Mouse (Mus musculus): Measurements from ENCODE around the gene Map3k14.

Gene Map3k14

DNA sequence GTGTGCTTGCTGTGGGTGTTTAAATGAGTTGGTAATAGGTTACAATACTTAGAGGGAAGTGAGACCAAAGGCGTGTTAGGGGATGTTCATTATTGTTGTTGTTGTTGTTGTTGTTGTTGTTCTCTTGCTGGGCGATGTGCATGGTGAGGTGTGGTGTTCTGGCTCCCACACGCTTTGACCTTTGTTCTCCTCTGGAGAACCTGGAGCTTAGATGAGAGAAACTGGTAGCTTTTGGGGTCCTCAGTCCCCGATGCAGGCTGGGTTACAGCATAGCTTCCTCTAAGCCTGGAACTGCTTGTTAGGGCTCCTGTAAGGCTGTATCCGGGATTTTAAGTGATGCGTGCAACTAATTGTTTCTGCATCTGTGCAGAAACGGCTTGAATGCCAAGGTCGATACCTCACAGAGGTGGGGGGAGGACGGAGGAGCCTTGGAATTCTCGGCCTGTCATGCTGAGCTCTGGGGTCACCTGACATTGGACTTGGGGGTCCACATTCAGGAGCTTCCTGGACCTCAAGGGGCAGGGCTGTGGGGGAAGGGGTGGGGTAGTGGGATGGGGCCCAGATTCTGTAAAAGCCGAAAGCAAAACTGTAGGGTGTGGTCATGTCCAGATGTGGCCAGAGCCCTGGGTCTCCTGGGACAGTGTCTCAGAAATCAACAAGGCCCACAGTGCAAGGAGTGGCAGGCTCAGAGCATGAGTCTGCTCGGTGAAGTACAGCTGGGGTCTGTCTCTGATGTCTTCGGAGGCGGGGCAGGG lies 91.4 kb downstream of the Map3k14 start:
- DNase-seq (ENCODE audit: low read depth, low spot score), result no peak

- no peak for DNase-seq (ENCODE audit: low read depth, low spot score)
Observed at GRCm38 (mm10) chr11:103174891-103175391, 92.3 kb downstream of the Map3k14 start.

- no peak for DNase-seq (ENCODE audit: low read depth, low spot score)
Observed at GRCm38 (mm10) chr11:103174411-103174832, 92.8 kb downstream of the Map3k14 start.

DNA sequence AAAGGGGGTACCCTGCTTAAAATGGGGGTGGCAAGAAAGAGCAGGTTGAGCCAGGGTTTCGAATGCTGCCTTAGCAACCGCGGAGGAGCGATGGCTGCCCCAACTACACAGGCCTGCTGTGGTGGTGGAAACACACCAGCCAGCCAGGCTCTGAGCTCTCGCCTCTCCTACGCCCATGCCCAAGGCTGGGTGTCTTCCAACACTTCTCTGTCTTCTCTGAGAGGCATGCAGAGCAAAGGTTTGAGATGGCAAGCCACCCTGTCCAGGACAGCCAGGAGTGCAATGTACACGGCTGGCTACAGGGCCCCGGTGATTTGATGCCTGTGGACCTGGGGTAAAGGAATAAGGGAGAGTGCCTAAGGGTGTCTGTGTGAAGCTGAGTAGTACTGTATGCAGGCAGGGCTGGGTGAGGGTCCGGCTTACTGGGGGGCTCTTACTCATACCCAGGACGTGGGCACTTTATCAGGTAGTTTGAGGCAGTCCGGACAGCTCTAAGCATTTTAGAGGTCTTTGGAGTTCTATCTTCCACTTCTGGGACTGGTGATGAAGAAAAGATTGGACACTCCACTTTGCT lies 93.4 kb downstream of the Map3k14 start:
- DNase-seq (ENCODE audit: low read depth, low spot score), result no peak

DNA sequence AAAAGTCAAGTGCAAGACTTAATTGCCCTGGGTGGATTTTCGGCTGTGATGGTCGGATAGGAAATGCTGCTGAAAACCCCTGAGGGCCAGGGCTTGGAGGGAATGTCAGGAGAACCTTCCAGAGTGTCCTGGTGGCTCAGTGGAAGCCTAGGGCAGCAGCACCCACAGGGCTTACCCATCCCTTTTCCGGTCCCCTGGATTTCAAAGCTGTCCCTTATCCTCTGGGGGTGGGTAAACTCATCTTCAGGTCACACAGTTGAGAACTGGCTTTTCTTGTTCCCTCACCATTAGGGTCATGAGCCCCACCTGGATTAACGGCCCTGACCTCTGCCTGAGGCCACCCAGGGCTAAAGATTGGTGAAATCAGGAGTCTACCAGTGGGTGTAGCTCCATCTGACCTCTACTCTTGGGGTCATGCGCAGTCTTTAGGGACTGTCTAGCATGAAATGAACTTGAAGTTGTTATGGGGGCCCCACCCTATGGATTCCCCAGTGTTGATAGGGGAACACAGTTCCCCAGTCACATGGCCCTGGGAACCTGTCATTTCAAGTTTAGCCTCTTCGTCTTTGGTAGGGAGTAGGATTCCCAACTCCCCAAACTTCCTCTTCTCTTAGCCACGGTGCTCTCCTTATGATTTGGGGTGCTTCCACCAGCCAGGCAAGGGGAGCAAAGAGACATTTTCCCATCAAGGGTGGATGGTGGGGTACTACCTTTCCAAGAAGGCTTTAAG lies 94.1 kb downstream of the Map3k14 start:
- DNase-seq (ENCODE audit: low read depth, low spot score), result no peak

- DNase-seq (ENCODE audit: low read depth, low spot score), result no peak
Observed at GRCm38 (mm10) chr11:103172392-103173040, 94.8 kb downstream of the Map3k14 start.

- no peak for DNase-seq (ENCODE audit: low read depth, low spot score)
Observed at GRCm38 (mm10) chr11:103171703-103172391, 95.4 kb downstream of the Map3k14 start.

GRCm38 (mm10) chr11:103171286-103171620 lies 96.0 kb downstream of the Map3k14 start:
- DNase-seq (ENCODE audit: low read depth, low spot score), result no peak

GRCm38 (mm10) chr11:103170494-103171285 lies 96.6 kb downstream of the Map3k14 start, which contains the start of gene Fmnl1:
Fmnl1 (plus strand) TSS chr11:103171107.
- no peak for DNase-seq (ENCODE audit: low read depth, low spot score)

DNA sequence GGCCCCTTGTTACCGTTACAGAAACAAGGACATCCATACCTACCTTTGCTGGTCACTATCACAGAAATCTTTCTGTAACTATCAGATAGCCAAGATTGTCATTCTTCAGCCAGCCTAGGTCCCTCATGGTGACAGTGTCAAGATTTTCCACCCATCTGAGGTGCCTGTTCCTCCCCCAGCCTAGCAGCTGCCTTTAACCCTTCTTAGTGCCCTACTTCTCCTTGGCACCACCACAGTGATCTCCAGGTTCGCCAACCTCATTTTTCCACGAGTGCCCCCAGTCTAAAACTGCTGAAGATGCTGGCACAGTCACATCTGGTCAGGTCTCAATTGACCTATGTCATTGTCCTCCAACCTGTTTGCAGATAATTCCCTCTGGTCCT lies 97.2 kb downstream of the Map3k14 start:
- no peak for DNase-seq (ENCODE audit: low read depth, low spot score)

Data from mesoderm, embryonic 11.5 days (tissue).